22 mouse cellular contexts compared by ENCODE assay signal in the genomic region with DNA sequence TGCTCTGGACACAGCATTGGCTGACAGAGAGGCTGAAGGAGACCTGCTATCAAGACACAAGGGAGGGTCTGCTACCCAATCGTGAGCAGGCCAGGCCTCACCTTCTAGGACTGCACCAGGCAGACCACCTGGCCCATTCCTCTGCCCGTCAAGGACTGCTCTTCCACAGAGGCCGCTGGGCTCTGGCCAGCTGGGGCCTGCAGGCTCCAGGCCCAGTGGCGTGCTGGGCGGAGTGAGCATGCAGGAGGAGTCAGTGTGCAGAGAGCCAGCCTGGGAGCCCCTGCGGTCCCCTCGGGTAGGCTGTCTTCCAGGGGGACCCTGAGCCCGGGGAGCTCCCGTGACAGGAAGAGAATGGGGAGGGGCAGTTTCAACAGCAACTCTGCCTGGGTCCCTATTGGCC. TPM values are rescaled to one million over a fixed set of nuclear protein-coding genes. Genes with fewer than 3 reads are reported as not detected.
DNase-seq lines count a peak whose midpoint lies in the region; ATAC-seq and TF ChIP-seq lines count a peak whose summit lies in the region.
"Had no signal": no experiment of that assay in that cellular context is flagged by ENCODE, and none has a peak within 500 bp of the region (broad histone marks: within the 10 kb centered on the region; RNA-seq: fewer than 3 reads in every experiment).

No protein-coding gene starts in this region.

- H3K4me2 ChIP-seq in hindbrain, embryonic 16.5 days (ENCODE audit: low read length) = no peak overlapping the region
- H3K4me2 ChIP-seq in lung, embryonic 15.5 days = no peak overlapping the region
- no peak overlapping the region for H3K4me2 ChIP-seq in lung, postnatal 0 days (replicated peaks; ENCODE audit: low read depth, low read length)
- no peak overlapping the region for H3K4me2 ChIP-seq in midbrain, postnatal 0 days (ENCODE audit: low read depth, low read length, poor library complexity, severe bottlenecking)
- no peak overlapping the region for H3K4me2 ChIP-seq in midbrain, embryonic 16.5 days (ENCODE audit: low read length)
- no peak overlapping the region for H3K4me2 ChIP-seq in embryonic facial prominence, embryonic 15.5 days (replicated peaks)
- H3K4me2 ChIP-seq: forebrain, embryonic 15.5 days; heart, embryonic 11.5 days; heart, embryonic 15.5 days had no signal

- H3K36me3 ChIP-seq in hindbrain, embryonic 10.5 days = no peaks in the 10 kb centered on the region
- no peaks in the 10 kb centered on the region for H3K36me3 ChIP-seq in hindbrain, embryonic 16.5 days (ENCODE audit: control insufficient read depth, insufficient read depth, low read length)
- H3K36me3 ChIP-seq in lung, embryonic 15.5 days = no peaks in the 10 kb centered on the region
- no peaks in the 10 kb centered on the region for H3K36me3 ChIP-seq in lung, postnatal 0 days (ENCODE audit: insufficient read depth, low read length)
- H3K36me3 ChIP-seq in midbrain, postnatal 0 days (ENCODE audit: insufficient read depth, low read length) = peaks cover 36% of the 10 kb centered on the region
- H3K36me3 ChIP-seq in midbrain, embryonic 16.5 days (ENCODE audit: control insufficient read depth, insufficient read depth, low read length) = 0 out of 2 replicates have a peak, but pooled peaks cover 3% of the 10 kb centered on the region
- no peaks in the 10 kb centered on the region for H3K36me3 ChIP-seq in embryonic facial prominence, embryonic 15.5 days
- H3K36me3 ChIP-seq: forebrain, embryonic 15.5 days; heart, embryonic 15.5 days had no signal

- TF ChIP-seq EP300 in lung, postnatal 0 days (IDR thresholded peaks at IDR 0.05) = no peak

- H3K9me3 ChIP-seq in hindbrain, embryonic 10.5 days = no peaks in the 10 kb centered on the region
- no peaks in the 10 kb centered on the region for H3K9me3 ChIP-seq in hindbrain, embryonic 16.5 days (ENCODE audit: control insufficient read depth, low read length)
- no peaks in the 10 kb centered on the region for H3K9me3 ChIP-seq in lung, embryonic 15.5 days
- no peaks in the 10 kb centered on the region for H3K9me3 ChIP-seq in lung, postnatal 0 days (ENCODE audit: low read length)
- H3K9me3 ChIP-seq in midbrain, postnatal 0 days (ENCODE audit: low read length) = no peaks in the 10 kb centered on the region
- H3K9me3 ChIP-seq in midbrain, embryonic 16.5 days (replicated peaks; ENCODE audit: control insufficient read depth, low read length, poor library complexity, severe bottlenecking) = no peaks in the 10 kb centered on the region
- H3K9me3 ChIP-seq in embryonic facial prominence, embryonic 15.5 days (replicated peaks) = no peaks in the 10 kb centered on the region
- H3K9me3 ChIP-seq: forebrain, embryonic 15.5 days; heart, embryonic 15.5 days had no signal

- peaks cover 12% of the 10 kb centered on the region; the same call in 1 of the 2 replicates for H3K4me1 ChIP-seq in hindbrain, embryonic 10.5 days (replicated peaks)
- no peaks in the 10 kb centered on the region for H3K4me1 ChIP-seq in hindbrain, embryonic 16.5 days (ENCODE audit: control insufficient read depth, insufficient read depth, low read depth, low read length)
- H3K4me1 ChIP-seq in lung, embryonic 15.5 days = no peaks in the 10 kb centered on the region
- H3K4me1 ChIP-seq in lung, postnatal 0 days (ENCODE audit: insufficient read depth, low read depth, low read length) = no peaks in the 10 kb centered on the region
- no peaks in the 10 kb centered on the region for H3K4me1 ChIP-seq in midbrain, postnatal 0 days (ENCODE audit: insufficient read depth, low read length)
- no peaks in the 10 kb centered on the region for H3K4me1 ChIP-seq in midbrain, embryonic 16.5 days (ENCODE audit: control insufficient read depth, insufficient read depth, low read length)
- 0 out of 2 replicates have a peak, but pooled peaks cover 3% of the 10 kb centered on the region for H3K4me1 ChIP-seq in embryonic facial prominence, embryonic 15.5 days
- H3K4me1 ChIP-seq: forebrain, embryonic 15.5 days; heart, embryonic 15.5 days had no signal

- no peak for TF ChIP-seq CTCF in lung, postnatal 0 days (IDR thresholded peaks at IDR 0.05)
- TF ChIP-seq CTCF in midbrain, postnatal 0 days (IDR thresholded peaks at IDR 0.05) = no peak

- H3K27ac ChIP-seq in hindbrain, embryonic 10.5 days = peak overlapping the region; percentile 4; the same call in 1 of the 2 replicates
- no peak overlapping the region for H3K27ac ChIP-seq in hindbrain, embryonic 16.5 days (ENCODE audit: low read depth, low read length)
- no peak overlapping the region for H3K27ac ChIP-seq in lung, embryonic 15.5 days
- no peak overlapping the region for H3K27ac ChIP-seq in lung, postnatal 0 days (ENCODE audit: low read length)
- H3K27ac ChIP-seq in midbrain, postnatal 0 days (ENCODE audit: low read depth, low read length) = no peak overlapping the region
- no peak overlapping the region for H3K27ac ChIP-seq in midbrain, embryonic 16.5 days (ENCODE audit: low read length)
- no peak overlapping the region for H3K27ac ChIP-seq in embryonic facial prominence, embryonic 15.5 days (replicated peaks)
- H3K27ac ChIP-seq: forebrain, embryonic 15.5 days; heart, embryonic 15.5 days; hindbrain, postnatal 0 days had no signal

- no peaks in the 10 kb centered on the region for H3K27me3 ChIP-seq in hindbrain, embryonic 10.5 days (ENCODE audit: insufficient read depth, poor library complexity, severe bottlenecking)
- H3K27me3 ChIP-seq in hindbrain, embryonic 16.5 days (replicated peaks; ENCODE audit: control insufficient read depth, insufficient read depth, low read length) = no peaks in the 10 kb centered on the region
- no peaks in the 10 kb centered on the region for H3K27me3 ChIP-seq in lung, embryonic 15.5 days
- H3K27me3 ChIP-seq in lung, postnatal 0 days (replicated peaks; ENCODE audit: insufficient read depth, low read length) = no peaks in the 10 kb centered on the region
- H3K27me3 ChIP-seq in midbrain, postnatal 0 days (ENCODE audit: insufficient read depth, low read length) = no peaks in the 10 kb centered on the region
- H3K27me3 ChIP-seq in midbrain, embryonic 16.5 days (ENCODE audit: control insufficient read depth, insufficient read depth, low read depth, low read length) = no peaks in the 10 kb centered on the region
- H3K27me3 ChIP-seq in embryonic facial prominence, embryonic 15.5 days = no peaks in the 10 kb centered on the region
- H3K27me3 ChIP-seq: forebrain, embryonic 15.5 days; heart, embryonic 15.5 days; Patski had no signal

- no peak for DNase-seq in hindbrain, embryonic 10.5 days (ENCODE audit: low spot score)
- no peak for DNase-seq in lung, postnatal 0 days (ENCODE audit: low spot score)
- no peak for DNase-seq in midbrain, postnatal 0 days (ENCODE audit: low spot score)
- DNase-seq in cerebellum, postnatal 14 days = no peak
- DNase-seq: adrenal gland, postnatal 14 days; cerebellum, adult 11-12 months; cerebellum, adult 9-10 months; cerebellum, postnatal 36 days; gastrocnemius, postnatal 36 days; heart, adult 18-20 months; heart, postnatal 14 days had no signal

- ATAC-seq in hindbrain, embryonic 16.5 days = no peak; the same call in 1 of the 2 replicates
- ATAC-seq in lung, embryonic 15.5 days (ENCODE audit: borderline replicate concordance, extremely low read depth, low FRiP score, low TSS enrichment) = 0 out of 2 replicates have a peak, but pooled peaks have one; percentile 11
- no peak for ATAC-seq in lung, postnatal 0 days
- no peak for ATAC-seq in midbrain, postnatal 0 days (ENCODE audit: low FRiP score)
- ATAC-seq in midbrain, embryonic 16.5 days = no peak
- peak; percentile 9; the same call in 1 of the 2 replicates for ATAC-seq in embryonic facial prominence, embryonic 15.5 days (ENCODE audit: insufficient number of reproducible peaks, low FRiP score, low TSS enrichment, low read depth)
- ATAC-seq: activated CD4-positive, CD25-positive, alpha-beta regulatory T cell, adult 4 months; forebrain, embryonic 15.5 days; hindbrain, postnatal 0 days; Patski had no signal

- no peak overlapping the region for H3K9ac ChIP-seq in hindbrain, embryonic 16.5 days (ENCODE audit: low read depth, low read length)
- H3K9ac ChIP-seq in lung, embryonic 15.5 days = no peak overlapping the region
- H3K9ac ChIP-seq in lung, postnatal 0 days (replicated peaks; ENCODE audit: low read depth) = no peak overlapping the region
- H3K9ac ChIP-seq in midbrain, postnatal 0 days (replicated peaks; ENCODE audit: low read length, poor library complexity, severe bottlenecking) = 0 out of 2 replicates have a peak overlapping the region, but pooled peaks have one; percentile 13
- no peak overlapping the region for H3K9ac ChIP-seq in midbrain, embryonic 16.5 days (ENCODE audit: low read depth, low read length)
- H3K9ac ChIP-seq in embryonic facial prominence, embryonic 15.5 days = no peak overlapping the region
- H3K9ac ChIP-seq: forebrain, embryonic 15.5 days; heart, embryonic 15.5 days had no signal

- WGBS in hindbrain, embryonic 10.5 days = 71% methylated on average over 9 of the region's 9 CpGs
- 64% methylated on average over 9 of the region's 9 CpGs for WGBS in hindbrain, embryonic 16.5 days
- WGBS in lung, embryonic 15.5 days = 59% methylated on average over 9 of the region's 9 CpGs
- 56% methylated on average over 9 of the region's 9 CpGs for WGBS in lung, postnatal 0 days
- 70% methylated on average over 9 of the region's 9 CpGs for WGBS in midbrain, postnatal 0 days
- WGBS in midbrain, embryonic 16.5 days = 75% methylated on average over 9 of the region's 9 CpGs
- 57% methylated on average over 9 of the region's 9 CpGs for WGBS in embryonic facial prominence, embryonic 15.5 days

- no peak overlapping the region for H3K4me3 ChIP-seq in hindbrain, embryonic 10.5 days
- no peak overlapping the region for H3K4me3 ChIP-seq in hindbrain, embryonic 16.5 days (ENCODE audit: low read length)
- no peak overlapping the region for H3K4me3 ChIP-seq in lung, embryonic 15.5 days
- H3K4me3 ChIP-seq in lung, postnatal 0 days (ENCODE audit: low read depth, low read length) = no peak overlapping the region
- no peak overlapping the region for H3K4me3 ChIP-seq in midbrain, postnatal 0 days (ENCODE audit: low read depth, low read length)
- H3K4me3 ChIP-seq in midbrain, embryonic 16.5 days (ENCODE audit: low read depth, low read length) = no peak overlapping the region
- no peak overlapping the region for H3K4me3 ChIP-seq in embryonic facial prominence, embryonic 15.5 days (replicated peaks)
- H3K4me3 ChIP-seq: forebrain, embryonic 15.5 days; heart, embryonic 15.5 days had no signal

RNA-seq across cellular contexts. Expression of gene Ap5z1, which starts 22.9 kb away (rescaled TPM):
- 13.5 and 16.9 TPM in 2 replicates for polyA plus RNA-seq in hindbrain, embryonic 10.5 days (2016; fragmentation: Nextera tagmentation; extraction: Ambion mirVana)
- polyA plus RNA-seq in hindbrain, embryonic 16.5 days (2015; fragmentation: Nextera tagmentation; extraction: Ambion mirVana) = 12.3 and 13.7 TPM in 2 replicates
- 7.8 and 8.8 TPM in 2 replicates for polyA plus RNA-seq in lung, embryonic 15.5 days (2015; fragmentation: Nextera tagmentation; extraction: Ambion mirVana)
- 6.2 and 7.2 TPM in 2 replicates for polyA plus RNA-seq in lung, postnatal 0 days (2015; fragmentation: Nextera tagmentation; extraction: Ambion mirVana)
- 11.5 and 15.3 TPM in 2 replicates for total RNA-seq in midbrain, postnatal 0 days (2014; rRNA removed)
- polyA plus RNA-seq in midbrain, postnatal 0 days (2015; fragmentation: Nextera tagmentation; extraction: Ambion mirVana) = 6.6 and 7.1 TPM in 2 replicates
- 12.2 and 14.1 TPM in 2 replicates for polyA plus RNA-seq in midbrain, embryonic 16.5 days (2015; fragmentation: Nextera tagmentation; extraction: Ambion mirVana)
- polyA plus RNA-seq in embryonic facial prominence, embryonic 15.5 days (2015; fragmentation: Nextera tagmentation; extraction: Ambion mirVana) = 9.9 and 11.8 TPM in 2 replicates

RNA-seq across cellular contexts. Expression of gene Papolb, which starts 43.2 kb away (rescaled TPM):
- polyA plus RNA-seq in hindbrain, embryonic 10.5 days (2016; fragmentation: Nextera tagmentation; extraction: Ambion mirVana) = 0.15 and 0.27 TPM in 2 replicates
- polyA plus RNA-seq in hindbrain, embryonic 16.5 days (2015; fragmentation: Nextera tagmentation; extraction: Ambion mirVana) = 0.15 and 0.16 TPM in 2 replicates
- polyA plus RNA-seq in lung, embryonic 15.5 days (2015; fragmentation: Nextera tagmentation; extraction: Ambion mirVana) = 0.15 and 0.21 TPM in 2 replicates
- polyA plus RNA-seq in lung, postnatal 0 days (2015; fragmentation: Nextera tagmentation; extraction: Ambion mirVana) = 0.12 and 0.15 TPM in 2 replicates
- total RNA-seq in midbrain, postnatal 0 days (2014; rRNA removed) = 0.66 and 0.85 TPM in 2 replicates
- 0.09 and 0.14 TPM in 2 replicates for polyA plus RNA-seq in midbrain, postnatal 0 days (2015; fragmentation: Nextera tagmentation; extraction: Ambion mirVana)
- polyA plus RNA-seq in midbrain, embryonic 16.5 days (2015; fragmentation: Nextera tagmentation; extraction: Ambion mirVana) = 0.14 and 0.20 TPM in 2 replicates
- polyA plus RNA-seq in embryonic facial prominence, embryonic 15.5 days (2015; fragmentation: Nextera tagmentation; extraction: Ambion mirVana) = 0.05 and 0.13 TPM in 2 replicates
- total RNA-seq: hematopoietic stem cell, adult 5-6 weeks had no signal
- polyA plus RNA-seq: activated CD4-positive, CD25-positive, alpha-beta regulatory T cell, adult 4 months had no signal

Comparison
In these comparisons a context has a peak if more than half of its experiments do, and no peak if none do; other contexts are left out.
1. ATAC-seq: peak in lung, embryonic 15.5 days (single experiment) and embryonic facial prominence, embryonic 15.5 days (single experiment); none in hindbrain, embryonic 16.5 days (single experiment), lung, postnatal 0 days (single experiment), midbrain, postnatal 0 days (single experiment) and midbrain, embryonic 16.5 days (single experiment).